Mouse (Mus musculus) limb, embryonic 12.5 days (tissue): ENCODE results near the gene Tns1. TPM values are rescaled to one million over a fixed set of nuclear protein-coding genes. Genes with fewer than 3 reads are reported as not detected.
A peak's percentile ranks its signal among the peaks of the same experiment; 100 is the strongest.

Experiments
- ATAC-seq: fragments of 200-750 bp; cut with Nextera tagmentation; 2 replicates; pipeline ENCODE4 v1.8.0; 2017; ENCODE audit warnings: low read depth, moderate TSS enrichment; ENCODE audit not compliant: insufficient number of reproducible peaks, insufficient read depth, low FRiP score, low TSS enrichment
- H3K27ac ChIP-seq: fragments of 300-500 bp; sonication (generic); 2 replicates; pipeline ENCODE4 v1.5.1; 2016; ENCODE audit warnings: mild to moderate bottlenecking, moderate library complexity
- H3K27me3 ChIP-seq: fragments of 300-500 bp; sonication (generic); 2 replicates; pipeline ENCODE4 v1.6.1; 2016; ENCODE audit warnings: mild to moderate bottlenecking, moderate library complexity
- H3K36me3 ChIP-seq: fragments of 300-500 bp; sonication (generic); 2 replicates; pipeline ENCODE4 v1.6.1; 2016; ENCODE audit warnings: mild to moderate bottlenecking, moderate library complexity
- H3K4me1 ChIP-seq: fragments of 300-500 bp; sonication (generic); replicated peaks from 2 replicates; pipeline ENCODE4 v1.6.1; 2016
- H3K4me2 ChIP-seq: fragments of 300-500 bp; sonication (generic); 2 replicates; pipeline ENCODE4 v1.6.1; 2016; ENCODE audit warnings: mild to moderate bottlenecking, moderate library complexity
- H3K4me3 ChIP-seq: fragments of 300-500 bp; sonication (generic); replicated peaks from 2 replicates; pipeline ENCODE4 v1.5.1; 2016; ENCODE audit warnings: mild to moderate bottlenecking
- H3K9ac ChIP-seq: fragments of 300-500 bp; sonication (generic); replicated peaks from 2 replicates; pipeline ENCODE4 v1.6.1; 2016; ENCODE audit warnings: mild to moderate bottlenecking, moderate library complexity
- H3K9me3 ChIP-seq: fragments of 300-500 bp; sonication (generic); 2 replicates; pipeline ENCODE4 v1.6.1; 2016; ENCODE audit warnings: mild to moderate bottlenecking, moderate library complexity
- WGBS: fragments of 180-500 bp; shearing (Covaris S2); methylation state at CpG from one replicate; pipeline ENCODE4 v1.1.7; 2016; 5-methylcytosine and 5-hydroxymethylcytosine counted together
- polyA plus RNA-seq: library from polyadenylated mRNA; unstranded; fragments of >200 nt; fragmentation: Nextera tagmentation; extraction: Ambion mirVana; gene quantifications from 2 replicates; pipeline ENCODE4 v1.2.1, GENCODE M21; 2016

Gene Tns1
- polyA plus RNA-seq, 1 experiment from 2014 or later, result 36.7 TPM

DNA sequence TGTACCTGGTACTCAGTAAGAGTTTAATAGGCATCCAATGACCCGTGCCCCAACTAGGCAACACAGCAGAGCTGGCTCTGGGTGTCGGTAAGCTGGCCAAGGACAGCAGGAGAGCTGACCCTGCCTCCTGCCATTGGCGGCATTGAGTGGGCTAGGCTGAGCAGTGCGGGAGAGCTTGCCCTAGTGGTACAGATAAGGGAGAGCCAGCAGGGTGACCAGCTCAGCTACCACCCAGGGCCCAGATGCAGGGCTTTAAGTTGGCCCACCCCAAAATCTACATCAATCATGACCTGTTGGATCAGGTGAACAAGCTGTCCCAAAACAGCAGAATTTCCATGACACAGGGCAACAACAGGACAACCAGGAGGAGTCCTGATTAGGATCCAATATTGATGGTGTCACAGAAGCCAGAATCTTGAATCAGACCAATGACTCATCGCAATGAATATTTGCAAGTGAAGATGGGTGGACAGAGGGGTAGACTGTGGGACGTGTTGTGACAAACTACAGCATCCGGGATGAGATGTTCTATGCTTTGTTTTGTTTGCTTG, 54.2 kb downstream of the Tns1 start:
- Histone ChIP-seq H3K27ac (peak overlapping the region; percentile 92; the same call in 1 of the 2 replicates), H3K27me3 (no peaks in the 10 kb centered on the region), H3K9me3 (no peaks in the 10 kb centered on the region), H3K4me2 (no peak overlapping the region), H3K4me3 (no peak overlapping the region), H3K4me1 (peaks cover 46% of the 10 kb centered on the region), H3K9ac (no peak overlapping the region), H3K36me3 (peaks cover 23% of the 10 kb centered on the region)
- WGBS, result 70% methylated on average over 7 of the region's 7 CpGs
- ATAC-seq, result no peak

GRCm38 (mm10) chr1:74069085-74069835, 55.0 kb downstream of the Tns1 start:
- Histone ChIP-seq H3K27me3 (no peaks in the 10 kb centered on the region), H3K4me1 (peaks cover 49% of the 10 kb centered on the region), H3K27ac (peak overlapping the region; percentile 92), H3K4me3 (peak overlapping the region; percentile 50), H3K9ac (peak overlapping the region; percentile 70; the same call in 1 of the 2 replicates), H3K9me3 (no peaks in the 10 kb centered on the region), H3K36me3 (peaks cover 25% of the 10 kb centered on the region), H3K4me2 (peak overlapping the region; percentile 89)
- 28% methylated on average over 9 of the region's 9 CpGs for WGBS
- ATAC-seq, result peak; percentile 45

GRCm38 (mm10) chr1:74068366-74069084, 55.7 kb downstream of the Tns1 start:
- peaks cover 27% of the 10 kb centered on the region for H3K36me3 ChIP-seq
- peak overlapping the region; percentile 92 for H3K27ac ChIP-seq
- H3K9me3 ChIP-seq, result no peaks in the 10 kb centered on the region
- peaks cover 56% of the 10 kb centered on the region for H3K4me1 ChIP-seq
- 3% methylated on average over 40 of the region's 41 CpGs for WGBS
- H3K9ac ChIP-seq, result peak overlapping the region; percentile 70
- H3K4me3 ChIP-seq, result peak overlapping the region; percentile 50
- ATAC-seq, result peak; percentile 75
- no peaks in the 10 kb centered on the region for H3K27me3 ChIP-seq
- peak overlapping the region; percentile 89 for H3K4me2 ChIP-seq

DNA sequence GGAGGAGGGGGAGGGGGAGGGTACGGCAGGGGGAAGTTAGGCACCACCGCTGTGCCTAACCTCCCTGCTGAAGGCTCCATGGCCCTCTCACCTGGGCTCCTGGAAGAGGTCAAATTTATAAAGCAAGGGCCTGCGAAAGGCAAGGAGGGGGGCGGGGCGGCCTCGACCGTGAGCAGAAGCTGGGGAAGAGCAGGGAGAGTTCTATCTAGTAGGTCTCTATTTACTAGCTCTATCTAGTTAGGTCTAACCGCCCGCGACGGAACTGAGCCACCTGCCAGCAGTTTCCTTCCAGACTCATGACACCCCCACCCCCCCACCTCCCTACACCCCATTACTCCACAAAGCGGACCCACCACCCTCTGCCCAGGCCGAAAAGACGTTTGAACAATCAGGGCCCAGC, 56.4 kb downstream of the Tns1 start:
- H3K27ac ChIP-seq, result peak overlapping the region; percentile 92
- H3K4me2 ChIP-seq, result peak overlapping the region; percentile 89
- peaks cover 58% of the 10 kb centered on the region for H3K4me1 ChIP-seq
- ATAC-seq, result no peak
- H3K27me3 ChIP-seq, result no peaks in the 10 kb centered on the region
- H3K4me3 ChIP-seq, result peak overlapping the region; percentile 50
- peak overlapping the region; percentile 70 for H3K9ac ChIP-seq
- 23% methylated on average over 13 of the region's 14 CpGs for WGBS
- H3K9me3 ChIP-seq, result no peaks in the 10 kb centered on the region
- H3K36me3 ChIP-seq, result peaks cover 31% of the 10 kb centered on the region

GRCm38 (mm10) chr1:74066576-74066975, 57.7 kb downstream of the Tns1 start:
- Histone ChIP-seq H3K27ac (no peak overlapping the region), H3K4me1 (peaks cover 58% of the 10 kb centered on the region), H3K9ac (no peak overlapping the region), H3K4me3 (no peak overlapping the region), H3K36me3 (peaks cover 34% of the 10 kb centered on the region), H3K4me2 (no peak overlapping the region; the same call in 1 of the 2 replicates), H3K27me3 (no peaks in the 10 kb centered on the region), H3K9me3 (no peaks in the 10 kb centered on the region)
- WGBS, result 81% methylated on average over 3 of the region's 3 CpGs
- ATAC-seq, result no peak

DNA sequence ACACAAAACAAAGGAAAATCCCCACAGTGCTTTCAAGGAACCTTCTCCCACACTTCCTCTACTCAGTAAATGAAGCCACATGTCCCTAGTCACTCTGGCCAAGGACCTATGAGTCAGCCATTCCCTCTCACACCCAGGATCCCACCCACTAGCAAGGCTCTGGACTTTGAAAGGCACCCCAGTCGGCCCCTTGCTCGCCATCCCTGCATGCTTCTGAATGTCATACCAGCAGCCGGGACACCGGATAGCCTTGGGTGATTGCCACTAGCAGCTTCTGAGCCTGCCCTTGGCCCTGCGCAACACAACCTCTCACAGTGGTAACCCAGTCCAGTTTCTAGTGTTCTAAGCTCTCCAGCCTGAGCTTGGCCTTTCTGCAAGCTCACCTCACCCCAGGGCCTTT, 58.2 kb downstream of the Tns1 start:
- Histone ChIP-seq H3K4me1 (peaks cover 58% of the 10 kb centered on the region), H3K4me2 (no peak overlapping the region), H3K27ac (no peak overlapping the region), H3K4me3 (no peak overlapping the region), H3K9ac (no peak overlapping the region), H3K27me3 (no peaks in the 10 kb centered on the region), H3K9me3 (no peaks in the 10 kb centered on the region), H3K36me3 (peaks cover 31% of the 10 kb centered on the region)
- 82% methylated on average over 5 of the region's 5 CpGs for WGBS
- ATAC-seq, result no peak

DNA sequence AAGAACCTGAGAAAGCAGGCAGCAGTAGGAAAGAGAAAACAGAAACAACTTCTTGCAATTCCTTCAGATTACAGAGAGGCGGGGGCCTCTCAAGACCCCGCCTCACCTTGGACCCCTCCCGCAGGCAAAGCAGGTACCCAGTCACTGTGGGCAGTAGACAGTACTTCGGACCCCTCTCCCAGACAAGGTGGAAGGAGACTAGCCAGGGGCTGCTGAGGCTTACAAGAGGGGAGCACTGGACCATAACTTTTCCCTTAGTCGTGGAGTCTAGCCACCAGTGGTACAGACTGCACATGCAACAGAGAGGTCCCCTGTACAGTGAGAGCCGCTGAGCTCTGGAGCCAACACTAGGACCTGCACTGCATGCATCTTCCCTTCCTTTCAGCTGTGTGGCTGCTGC, 64.2 kb downstream of the Tns1 start:
- Histone ChIP-seq H3K9ac (no peak overlapping the region), H3K36me3 (peaks cover 29% of the 10 kb centered on the region), H3K4me2 (peak overlapping the region; percentile 21), H3K27me3 (no peaks in the 10 kb centered on the region), H3K4me3 (no peak overlapping the region), H3K9me3 (no peaks in the 10 kb centered on the region), H3K27ac (peak overlapping the region; percentile 79), H3K4me1 (peaks cover 51% of the 10 kb centered on the region)
- ATAC-seq, result peak; percentile 45; the same call in 1 of the 2 replicates
- 81% methylated on average over 6 of the region's 6 CpGs for WGBS

- peak; percentile 32; the same call in 1 of the 2 replicates for ATAC-seq
- WGBS, result 83% methylated on average over 5 of the region's 5 CpGs
- Histone ChIP-seq H3K27me3 (no peaks in the 10 kb centered on the region), H3K27ac (peak overlapping the region; percentile 79), H3K36me3 (peaks cover 28% of the 10 kb centered on the region), H3K4me1 (peaks cover 53% of the 10 kb centered on the region), H3K4me2 (no peak overlapping the region), H3K4me3 (no peak overlapping the region), H3K9ac (no peak overlapping the region), H3K9me3 (no peaks in the 10 kb centered on the region)
Measured at GRCm38 (mm10) chr1:74059552-74059951, 64.7 kb downstream of the Tns1 start.

GRCm38 (mm10) chr1:74058771-74059170, 65.5 kb downstream of the Tns1 start:
- H3K4me3 ChIP-seq, result no peak overlapping the region
- H3K4me1 ChIP-seq, result peaks cover 57% of the 10 kb centered on the region
- ATAC-seq, result no peak
- no peak overlapping the region for H3K9ac ChIP-seq
- H3K27ac ChIP-seq, result no peak overlapping the region
- no peaks in the 10 kb centered on the region for H3K27me3 ChIP-seq
- 89% methylated on average over 4 of the region's 4 CpGs for WGBS
- H3K9me3 ChIP-seq, result no peaks in the 10 kb centered on the region
- no peak overlapping the region for H3K4me2 ChIP-seq
- peaks cover 22% of the 10 kb centered on the region for H3K36me3 ChIP-seq

DNA sequence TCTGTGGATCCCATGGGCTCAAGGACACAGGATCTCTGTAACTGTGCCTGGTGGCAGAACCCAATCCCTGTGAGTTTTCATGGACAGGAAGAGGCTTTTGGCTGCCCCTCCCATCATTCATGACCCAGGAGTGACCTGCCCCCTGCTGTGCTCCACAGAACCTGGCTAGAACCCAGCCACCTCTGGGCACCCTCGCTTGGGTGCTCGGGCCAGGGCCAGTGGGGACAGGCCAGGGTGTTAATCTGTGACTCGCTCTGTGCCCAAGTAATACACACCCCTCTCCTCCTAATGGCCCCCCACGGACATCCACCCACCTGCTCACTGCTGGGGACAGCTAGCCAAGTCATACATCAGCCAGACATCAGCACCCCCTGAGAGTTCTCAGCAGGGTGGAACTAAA, 65.9 kb downstream of the Tns1 start:
- no peak overlapping the region for H3K27ac ChIP-seq
- ATAC-seq, result no peak
- H3K4me2 ChIP-seq, result no peak overlapping the region
- H3K4me3 ChIP-seq, result no peak overlapping the region
- H3K36me3 ChIP-seq, result peaks cover 19% of the 10 kb centered on the region; the same call in 1 of the 2 replicates
- no peak overlapping the region for H3K9ac ChIP-seq
- no peaks in the 10 kb centered on the region for H3K9me3 ChIP-seq
- H3K27me3 ChIP-seq, result no peaks in the 10 kb centered on the region
- H3K4me1 ChIP-seq, result peaks cover 57% of the 10 kb centered on the region
- WGBS, result 72% methylated on average over 4 of the region's 4 CpGs

GRCm38 (mm10) chr1:74057501-74057900, 66.7 kb downstream of the Tns1 start:
- peaks cover 18% of the 10 kb centered on the region; the same call in 1 of the 2 replicates for H3K36me3 ChIP-seq
- no peak overlapping the region for H3K4me2 ChIP-seq
- H3K27ac ChIP-seq, result no peak overlapping the region
- peaks cover 65% of the 10 kb centered on the region for H3K4me1 ChIP-seq
- no peaks in the 10 kb centered on the region for H3K27me3 ChIP-seq
- ATAC-seq, result no peak
- no peak overlapping the region for H3K9ac ChIP-seq
- H3K9me3 ChIP-seq, result no peaks in the 10 kb centered on the region
- 84% methylated on average over 5 of the region's 5 CpGs for WGBS
- no peak overlapping the region for H3K4me3 ChIP-seq
